Mouse (Mus musculus) hindbrain, embryonic 14.5 days (tissue): ENCODE measurements around the gene Tbc1d22b. TPM values are rescaled to one million over a fixed set of nuclear protein-coding genes. Genes with fewer than 3 reads are reported as not detected.

Experiments
- ATAC-seq: fragments of 200-750 bp; cut with Nextera tagmentation; 2 replicates; pipeline ENCODE4 v1.8.0; 2017; ENCODE audit warnings: moderate number of reproducible peaks, mild to moderate bottlenecking, moderate TSS enrichment, moderate library complexity; ENCODE audit not compliant: low FRiP score
- DNase-seq: peaks from one replicate; pipeline ENCODE4 v3.0.0-alpha.2; 2015; ENCODE audit warnings: low spot score
- H3K27ac ChIP-seq: fragments of 300-500 bp; sonication (generic); 2 replicates; pipeline ENCODE4 v1.5.1; 2014; ENCODE audit warnings: mild to moderate bottlenecking, moderate library complexity
- H3K27me3 ChIP-seq: fragments of 300-500 bp; sonication (generic); 2 replicates; pipeline ENCODE4 v1.6.1; 2014; ENCODE audit warnings: mild to moderate bottlenecking, low read length, mixed read lengths; ENCODE audit not compliant: control insufficient read depth, insufficient read depth
- H3K36me3 ChIP-seq: fragments of 300-500 bp; sonication (generic); replicated peaks from 2 replicates; pipeline ENCODE4 v1.6.1; 2014; ENCODE audit not compliant: control insufficient read depth, insufficient read depth
- H3K4me1 ChIP-seq: fragments of 300-500 bp; sonication (generic); replicated peaks from 2 replicates; pipeline ENCODE4 v1.6.1; 2014; ENCODE audit warnings: antibody characterized with exemption, low read length, mixed read lengths; ENCODE audit not compliant: control insufficient read depth, insufficient read depth
- H3K4me2 ChIP-seq: fragments of 300-500 bp; sonication (generic); replicated peaks from 2 replicates; pipeline ENCODE4 v1.6.1; 2014; ENCODE audit warnings: mild to moderate bottlenecking, moderate library complexity
- H3K4me3 ChIP-seq: fragments of 300-500 bp; sonication (generic); replicated peaks from 2 replicates; pipeline ENCODE4 v1.5.1; 2014; ENCODE audit warnings: mild to moderate bottlenecking, low read length
- H3K9ac ChIP-seq: fragments of 300-500 bp; sonication (generic); 2 replicates; pipeline ENCODE4 v1.6.1; 2014
- H3K9me3 ChIP-seq: fragments of 300-500 bp; sonication (generic); 2 replicates; pipeline ENCODE4 v1.6.1; 2016; ENCODE audit warnings: low read length; ENCODE audit not compliant: control insufficient read depth
- WGBS: fragments of 180-500 bp; shearing (Covaris S2); extraction: QIAGEN DNeasy Blood & Tissue Kit; methylation state at CpG from one replicate; pipeline ENCODE4 v1.1.7; 2014; 5-methylcytosine and 5-hydroxymethylcytosine counted together
- polyA plus RNA-seq: library from polyadenylated mRNA; unstranded; fragments of >200 nt; fragmentation: Nextera tagmentation; extraction: Ambion mirVana; gene quantifications from 2 replicates; pipeline ENCODE4 v1.2.1, GENCODE M21; 2014

The Tbc1d22b gene
- 27.8 and 30.5 TPM in 2 replicates for polyA plus RNA-seq

- Histone ChIP-seq H3K27ac (peak within 1 kb of the TSS; percentile 44), H3K27me3 (no peaks in the 10 kb centered on the region), H3K36me3 (no peaks in the 10 kb centered on the region), H3K4me1 (peaks cover 13% of the 10 kb centered on the region), H3K4me3 (peak within 1 kb of the TSS; percentile 97), H3K9me3 (no peaks in the 10 kb centered on the region), H3K9ac (peak within 1 kb of the TSS; percentile 96), H3K4me2 (peak within 1 kb of the TSS; percentile 98)
- ATAC-seq (peak; percentile 98), DNase-seq (peak; percentile 91)
- WGBS: 0% methylated on average over 38 of the region's 44 CpGs
Measured at GRCm38 (mm10) chr17:29549543-29550428, at the start of gene Tbc1d22b, which contains the start of gene Gm17657. TSS of gene Tbc1d22b (plus strand) at chr17:29549785. TSS of gene Gm17657 (minus strand) at chr17:29549638.

GRCm38 (mm10) chr17:29500243-29500740, 49.3 kb upstream of the Tbc1d22b start:
- ATAC-seq: no peak
- 86% methylated on average over 7 of the region's 7 CpGs for WGBS
- H3K36me3 ChIP-seq: no peaks in the 10 kb centered on the region
- H3K27me3 ChIP-seq: no peaks in the 10 kb centered on the region
- no peak overlapping the region for H3K4me3 ChIP-seq
- no peaks in the 10 kb centered on the region for H3K9me3 ChIP-seq
- H3K9ac ChIP-seq: no peak overlapping the region
- no peak for DNase-seq
- H3K4me2 ChIP-seq: no peak overlapping the region
- peaks cover 11% of the 10 kb centered on the region; the same call in 1 of the 2 replicates for H3K4me1 ChIP-seq
- H3K27ac ChIP-seq: no peak overlapping the region

- ATAC-seq (no peak), DNase-seq (no peak)
- Histone ChIP-seq H3K9ac (no peak overlapping the region), H3K4me1 (peaks cover 11% of the 10 kb centered on the region; the same call in 1 of the 2 replicates), H3K4me3 (no peak overlapping the region), H3K9me3 (no peaks in the 10 kb centered on the region), H3K27ac (no peak overlapping the region), H3K4me2 (no peak overlapping the region), H3K36me3 (no peaks in the 10 kb centered on the region), H3K27me3 (no peaks in the 10 kb centered on the region)
- 80% methylated on average over 17 of the region's 17 CpGs for WGBS
Measured at GRCm38 (mm10) chr17:29500802-29501469, 48.6 kb upstream of the Tbc1d22b start.

GRCm38 (mm10) chr17:29502005-29502668, 47.4 kb upstream of the Tbc1d22b start:
- Histone ChIP-seq H3K36me3 (no peaks in the 10 kb centered on the region), H3K9ac (no peak overlapping the region), H3K4me2 (no peak overlapping the region), H3K4me1 (peaks cover 11% of the 10 kb centered on the region; the same call in 1 of the 2 replicates), H3K4me3 (no peak overlapping the region), H3K9me3 (no peaks in the 10 kb centered on the region), H3K27ac (no peak overlapping the region), H3K27me3 (no peaks in the 10 kb centered on the region)
- DNase-seq (no peak), ATAC-seq (no peak)
- 84% methylated on average over 7 of the region's 7 CpGs for WGBS

- Histone ChIP-seq H3K4me1 (peaks cover 11% of the 10 kb centered on the region; the same call in 1 of the 2 replicates), H3K4me3 (no peak overlapping the region), H3K9ac (no peak overlapping the region), H3K27me3 (no peaks in the 10 kb centered on the region), H3K9me3 (no peaks in the 10 kb centered on the region), H3K4me2 (peak overlapping the region; percentile 21), H3K36me3 (no peaks in the 10 kb centered on the region), H3K27ac (no peak overlapping the region)
- ATAC-seq (no peak), DNase-seq (no peak)
- WGBS: 16% methylated on average over 32 of the region's 32 CpGs
Measured at GRCm38 (mm10) chr17:29502669-29503665, 46.6 kb upstream of the Tbc1d22b start.

- Histone ChIP-seq H3K4me3 (no peak overlapping the region), H3K4me1 (peaks cover 11% of the 10 kb centered on the region; the same call in 1 of the 2 replicates), H3K36me3 (no peaks in the 10 kb centered on the region), H3K9ac (no peak overlapping the region), H3K4me2 (no peak overlapping the region), H3K27ac (no peak overlapping the region), H3K9me3 (no peaks in the 10 kb centered on the region), H3K27me3 (no peaks in the 10 kb centered on the region)
- ATAC-seq (no peak), DNase-seq (no peak)
- 79% methylated on average over 5 of the region's 5 CpGs for WGBS
Measured at GRCm38 (mm10) chr17:29503700-29504099, 45.9 kb upstream of the Tbc1d22b start.

GRCm38 (mm10) chr17:29508927-29509608, 40.5 kb upstream of the Tbc1d22b start:
- no peaks in the 10 kb centered on the region for H3K36me3 ChIP-seq
- no peak overlapping the region for H3K4me2 ChIP-seq
- no peaks in the 10 kb centered on the region for H3K4me1 ChIP-seq
- H3K4me3 ChIP-seq: no peak overlapping the region
- no peaks in the 10 kb centered on the region for H3K9me3 ChIP-seq
- no peak overlapping the region for H3K9ac ChIP-seq
- DNase-seq (no peak), ATAC-seq (no peak)
- WGBS: 76% methylated on average over 12 of the region's 12 CpGs
- H3K27me3 ChIP-seq: no peaks in the 10 kb centered on the region
- H3K27ac ChIP-seq: no peak overlapping the region

- Histone ChIP-seq H3K4me2 (no peak overlapping the region), H3K36me3 (no peaks in the 10 kb centered on the region), H3K4me3 (no peak overlapping the region), H3K4me1 (no peaks in the 10 kb centered on the region), H3K27ac (no peak overlapping the region), H3K9ac (no peak overlapping the region), H3K27me3 (no peaks in the 10 kb centered on the region), H3K9me3 (no peaks in the 10 kb centered on the region)
- WGBS: 64% methylated on average over 8 of the region's 8 CpGs
- DNase-seq (no peak), ATAC-seq (no peak)
Measured at GRCm38 (mm10) chr17:29510691-29511090, 38.9 kb upstream of the Tbc1d22b start.
